Mouse (Mus musculus) small intestine, adult 2 months (tissue): ENCODE measurements around the gene Abcf2.

Experiments used
- CTCF ChIP-seq: fragments of 200-500 bp; IDR thresholded peaks from 2 replicates; pipeline ENCODE4 v1.5.1; 2012; ENCODE audit warnings: low read depth, mild to moderate bottlenecking, control low read depth, inconsistent platforms, low read length, moderate library complexity, mixed read lengths; ENCODE audit not compliant: insufficient replicate concordance, insufficient read length; ENCODE audit errors: extremely low read depth
- POLR2A ChIP-seq: fragments of 200-500 bp; IDR thresholded peaks from 2 replicates; pipeline ENCODE4 v1.6.1; 2012; ENCODE audit warnings: low read depth, mild to moderate bottlenecking, control low read depth, inconsistent platforms, low read length, moderate library complexity

DNA sequence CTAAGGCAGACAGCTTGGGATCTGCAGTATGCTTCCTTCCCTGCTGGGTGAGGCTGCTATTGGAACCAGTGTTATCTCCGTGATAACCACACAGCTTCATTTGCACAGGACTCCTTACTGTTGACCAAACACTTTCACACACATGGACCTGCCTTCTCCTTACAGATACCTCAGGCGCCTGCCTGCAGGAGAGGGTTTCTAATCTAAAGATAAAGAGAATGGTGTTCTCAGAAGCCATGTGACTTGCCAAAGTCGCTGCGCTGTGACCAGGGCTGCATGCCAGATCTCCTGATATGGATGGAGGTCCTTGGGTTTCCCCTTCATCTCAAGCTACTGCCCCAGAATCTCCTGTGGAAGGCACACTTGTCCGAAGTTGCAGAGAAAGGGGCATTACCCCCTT is 32.1 kb upstream of the Abcf2 start:
- TF ChIP-seq POLR2A = no peak
- TF ChIP-seq CTCF = no peak
